Mouse (Mus musculus) midbrain, embryonic 15.5 days (tissue): ENCODE data around the gene Sdhaf4. TPM values are rescaled to one million over a fixed set of nuclear protein-coding genes. Genes with fewer than 3 reads are reported as not detected.
A peak's percentile ranks its signal among the peaks of the same experiment; 100 is the strongest.

ENCODE experiments used
- ATAC-seq: fragments of 200-750 bp; cut with Nextera tagmentation; replicated peaks from 2 replicates; pipeline ENCODE4 v1.8.0; 2017; ENCODE audit warnings: moderate TSS enrichment
- H3K27ac ChIP-seq: fragments of 300-500 bp; sonication (generic); 2 replicates; pipeline ENCODE4 v1.5.1; 2015; ENCODE audit warnings: mild to moderate bottlenecking, inconsistent platforms
- H3K27me3 ChIP-seq: fragments of 300-500 bp; sonication (generic); replicated peaks from 2 replicates; pipeline ENCODE4 v1.6.1; 2015; ENCODE audit warnings: inconsistent platforms
- H3K36me3 ChIP-seq: fragments of 300-500 bp; sonication (generic); replicated peaks from 2 replicates; pipeline ENCODE4 v1.6.1; 2015; ENCODE audit warnings: inconsistent platforms
- H3K4me1 ChIP-seq: fragments of 300-500 bp; sonication (generic); 2 replicates; pipeline ENCODE4 v1.6.1; 2015; ENCODE audit warnings: inconsistent platforms
- H3K4me2 ChIP-seq: fragments of 300-500 bp; sonication (generic); 2 replicates; pipeline ENCODE4 v1.6.1; 2015; ENCODE audit warnings: inconsistent platforms, mild to moderate bottlenecking, moderate library complexity
- H3K4me3 ChIP-seq: fragments of 300-500 bp; sonication (generic); 2 replicates; pipeline ENCODE4 v1.5.1; 2015; ENCODE audit warnings: mild to moderate bottlenecking, inconsistent platforms
- H3K9ac ChIP-seq: fragments of 300-500 bp; sonication (generic); 2 replicates; pipeline ENCODE4 v1.6.1; 2015; ENCODE audit warnings: mild to moderate bottlenecking, inconsistent platforms
- H3K9me3 ChIP-seq: fragments of 300-500 bp; sonication (generic); 2 replicates; pipeline ENCODE4 v1.6.1; 2016; ENCODE audit warnings: inconsistent platforms
- WGBS: fragments of 180-500 bp; shearing (Covaris S2); methylation state at CpG from one replicate; pipeline ENCODE4 v1.1.7; 2015; ENCODE audit warnings: mixed read lengths; 5-methylcytosine and 5-hydroxymethylcytosine counted together
- polyA plus RNA-seq: library from polyadenylated mRNA; unstranded; fragments of >200 nt; fragmentation: Nextera tagmentation; extraction: Ambion mirVana; gene quantifications from 2 replicates; pipeline ENCODE4 v1.2.1, GENCODE M21; 2015

The Sdhaf4 gene
- polyA plus RNA-seq, 1 experiment from 2014 or later, result 97.8 TPM

GRCm38 (mm10) chr1:23948290-23948689 lies 57.2 kb downstream of the Sdhaf4 start:
- Histone ChIP-seq H3K9ac (no peak overlapping the region), H3K36me3 (no peaks in the 10 kb centered on the region), H3K27ac (no peak overlapping the region), H3K4me1 (peaks cover 12% of the 10 kb centered on the region), H3K4me3 (no peak overlapping the region), H3K27me3 (no peaks in the 10 kb centered on the region), H3K9me3 (no peaks in the 10 kb centered on the region), H3K4me2 (peak overlapping the region; percentile 15; the same call in 1 of the 2 replicates)
- 0 out of 2 replicates have a peak, but pooled peaks have one; percentile 14 for ATAC-seq
- WGBS, result 34% methylated on average over 7 of the region's 7 CpGs

Other genes starting within 250 kb of the Sdhaf4 start
- gene B3gat2, start 243.9 kb downstream of the Sdhaf4 start, polyA plus RNA-seq, result 14.8 and 15.3 TPM in 2 replicates
- 127 and 131 TPM in 2 replicates for gene Smap1, start 83.3 kb downstream of the Sdhaf4 start, polyA plus RNA-seq
- gene Fam135a, start 94.7 kb upstream of the Sdhaf4 start, polyA plus RNA-seq, result 23.9 and 27.7 TPM in 2 replicates
- 1.1 and 1.2 TPM in 2 replicates for gene Col9a1, start 172.0 kb upstream of the Sdhaf4 start, polyA plus RNA-seq